Mouse (Mus musculus): Measurements from ENCODE around the gene Tnk1.

Gene Tnk1

DNA sequence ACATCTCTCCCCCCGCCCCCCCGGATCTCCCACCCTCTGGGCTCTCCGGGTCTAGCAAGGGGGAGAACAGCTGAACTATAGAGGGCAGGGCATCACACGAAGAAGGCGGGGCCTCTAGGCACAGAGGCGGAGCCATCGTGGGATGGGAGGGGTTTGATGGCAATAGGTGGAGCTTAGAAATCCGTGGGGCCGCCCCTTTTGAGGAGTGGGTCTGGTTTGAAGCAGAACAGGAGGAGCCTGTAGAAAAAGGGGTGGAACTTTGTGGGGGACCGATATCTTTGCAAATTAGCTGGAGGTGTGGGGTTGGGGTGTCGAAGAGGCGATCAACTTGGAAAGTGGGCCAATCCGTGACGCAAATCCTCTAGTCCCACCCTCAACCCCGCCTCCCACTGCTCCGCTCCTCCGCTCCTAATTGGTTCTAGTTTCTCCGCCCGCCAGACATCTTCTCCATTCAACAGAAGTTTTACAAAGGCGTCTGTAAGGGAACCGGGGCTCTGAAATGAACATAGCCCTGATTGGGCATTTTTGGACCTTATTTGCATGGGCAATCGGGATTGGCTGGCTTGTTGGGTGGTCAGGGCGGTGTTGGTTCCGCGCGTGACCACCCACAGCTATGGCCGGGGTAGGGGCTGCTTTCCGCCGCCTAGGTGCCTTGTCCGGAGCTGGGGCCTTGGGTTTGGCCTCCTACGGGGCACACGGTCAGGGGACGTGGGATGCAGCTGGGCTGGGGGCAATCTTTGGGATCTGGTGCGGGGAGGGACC is 20.4 kb downstream of the Tnk1 start, which contains the start of gene Tmem256:
Tmem256 (plus strand) TSS at position 563 of the 762 bp plus-strand sequence.
- peak; percentile 92 for DNase-seq (ENCODE audit: low read depth, low spot score)

DNA sequence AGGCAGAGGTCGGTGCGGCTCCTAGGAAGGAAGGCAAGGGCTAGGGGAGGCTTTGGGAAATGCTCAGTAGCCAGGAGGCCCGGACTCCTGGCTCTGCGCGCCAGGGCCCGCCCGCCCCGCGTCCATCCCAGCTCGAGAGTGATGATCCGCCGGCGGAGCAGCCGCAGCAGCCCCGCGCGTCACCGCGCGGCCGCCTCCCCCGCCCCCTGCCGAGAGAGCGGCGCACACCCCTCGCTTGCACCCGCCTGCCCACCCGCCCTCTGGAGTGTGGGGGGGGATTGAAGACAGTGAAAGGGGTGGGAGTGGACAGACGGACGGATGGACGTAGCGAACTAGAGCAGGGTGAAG is 21.0 kb downstream of the Tnk1 start, which contains the start of gene Nlgn2:
Nlgn2 (minus strand) TSS at position 181 of the 348 bp plus-strand sequence.
- DNase-seq (ENCODE audit: low read depth, low spot score), result no peak

DNA sequence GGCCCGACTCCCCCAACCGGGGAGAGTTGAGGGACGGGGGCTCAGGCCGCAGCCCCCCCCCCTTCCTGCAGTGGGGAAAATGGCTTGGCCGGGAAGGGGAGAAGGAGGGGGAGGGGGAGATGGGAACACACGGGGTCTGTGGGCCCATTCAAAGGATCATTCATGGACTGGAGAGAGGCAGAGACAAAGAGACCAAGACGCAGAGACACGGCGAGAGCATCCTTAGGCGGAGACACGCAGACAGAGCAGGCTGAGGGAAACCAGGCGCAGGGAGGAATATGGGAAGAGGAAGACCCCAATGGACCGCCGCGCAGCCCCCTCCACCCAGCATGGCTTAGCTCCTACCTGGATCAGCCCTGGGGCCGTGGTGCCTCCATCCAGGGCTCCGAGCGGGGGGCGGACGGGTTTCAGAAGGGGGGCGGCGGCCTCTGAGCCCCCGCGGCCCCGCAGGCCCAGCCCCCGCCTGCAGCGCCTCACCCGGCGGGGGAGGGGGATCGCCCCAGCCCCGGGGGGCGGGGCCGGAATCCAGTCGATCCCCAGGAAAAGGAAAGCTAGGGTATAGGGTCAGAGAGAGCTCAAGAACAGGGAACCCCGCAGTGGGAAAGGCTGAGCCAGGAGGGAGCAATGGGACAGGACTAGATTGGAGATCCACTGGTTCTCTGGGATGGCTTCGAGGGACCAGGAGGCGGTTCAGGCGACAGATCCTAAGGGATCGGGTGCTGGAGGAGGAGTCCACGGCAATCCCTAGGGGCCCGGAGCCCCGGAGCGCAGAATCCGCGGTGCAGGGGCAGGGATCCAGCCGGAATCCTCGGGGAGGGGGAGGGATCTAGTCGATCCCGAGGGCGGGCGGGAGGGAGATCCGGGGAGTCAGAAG is 21.6 kb downstream of the Tnk1 start:
- DNase-seq (ENCODE audit: low read depth, low spot score), result no peak

DNA sequence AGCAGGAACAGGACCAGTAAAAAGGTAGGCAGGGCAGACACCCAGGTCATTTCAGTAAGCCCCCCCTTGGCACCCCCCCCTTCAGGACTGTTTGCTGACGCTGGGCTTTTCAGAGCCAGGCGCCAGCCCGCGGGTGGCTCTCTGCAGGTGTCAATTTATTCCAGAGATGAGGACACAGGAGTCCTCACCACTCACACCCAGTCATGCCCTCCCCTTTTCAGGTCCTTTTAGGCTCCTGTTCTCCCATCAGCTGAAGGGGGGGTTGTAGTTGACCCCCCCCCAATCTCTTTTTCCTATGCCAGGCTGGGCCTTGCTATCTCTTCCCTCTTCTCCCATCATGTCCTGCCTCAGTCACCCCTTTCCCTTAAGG is 22.6 kb downstream of the Tnk1 start:
- DNase-seq (ENCODE audit: low read depth, low spot score), result no peak

DNA sequence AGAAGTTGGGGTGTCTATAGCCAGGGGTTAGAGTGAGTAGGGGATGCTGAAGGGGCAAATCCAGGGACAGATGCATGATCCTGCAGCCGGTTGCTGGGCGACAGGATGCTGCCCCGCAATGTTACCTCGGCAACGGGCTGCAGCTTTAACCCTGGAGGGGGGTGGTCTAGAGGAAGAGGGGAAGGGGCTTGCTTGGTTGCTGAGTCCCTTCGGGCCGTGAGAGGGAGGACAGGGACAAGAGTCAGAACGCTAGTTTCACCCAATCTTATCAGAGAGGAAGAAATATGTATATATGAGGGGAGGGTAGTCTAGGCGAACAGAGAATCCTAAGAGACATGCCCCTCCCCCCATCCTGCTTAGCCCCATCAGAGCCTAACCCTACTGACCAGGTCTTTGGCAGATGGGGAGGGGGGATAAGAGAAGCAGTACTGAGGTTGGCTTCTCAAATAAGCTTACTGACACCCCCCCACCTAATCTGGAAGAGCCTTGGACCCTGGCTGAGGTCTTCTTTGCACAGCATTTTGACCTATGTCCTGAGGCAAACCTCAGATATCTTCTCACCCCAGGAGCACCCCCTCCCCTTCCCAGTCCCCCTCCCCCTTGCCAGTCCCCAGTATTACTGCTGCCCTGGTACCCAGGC is 23.1 kb downstream of the Tnk1 start:
- no peak for DNase-seq (ENCODE audit: low read depth, low spot score)

DNA sequence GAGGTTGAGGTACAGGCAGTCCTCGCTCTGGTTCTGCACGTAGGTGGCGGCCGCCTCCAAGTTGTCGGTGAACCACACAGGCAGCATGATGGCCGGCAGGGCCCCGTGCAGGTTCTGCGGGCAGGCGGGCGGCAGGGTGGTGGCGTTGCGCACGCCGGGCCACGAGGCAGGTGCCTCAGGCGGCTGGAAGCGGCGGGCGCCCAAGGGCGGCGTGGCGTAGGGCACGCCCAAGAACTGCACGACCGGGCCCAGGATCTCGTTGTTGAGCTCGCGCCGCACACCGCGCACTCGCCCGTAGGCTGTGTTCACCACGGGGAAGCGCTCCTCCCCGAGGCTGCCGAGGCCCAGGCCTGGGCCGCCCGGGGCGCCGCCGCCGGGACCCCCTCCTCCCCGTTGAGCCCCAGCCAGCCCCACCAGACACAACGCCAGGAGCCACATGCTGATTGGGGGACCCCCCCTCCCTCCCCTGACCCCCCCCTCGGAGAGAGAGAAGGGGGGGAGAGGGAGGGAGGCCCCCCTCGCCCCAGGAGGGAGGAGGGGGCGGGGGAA is 24.5 kb downstream of the Tnk1 start:
- DNase-seq (ENCODE audit: low read depth, low spot score), result peak; percentile 47

DNA sequence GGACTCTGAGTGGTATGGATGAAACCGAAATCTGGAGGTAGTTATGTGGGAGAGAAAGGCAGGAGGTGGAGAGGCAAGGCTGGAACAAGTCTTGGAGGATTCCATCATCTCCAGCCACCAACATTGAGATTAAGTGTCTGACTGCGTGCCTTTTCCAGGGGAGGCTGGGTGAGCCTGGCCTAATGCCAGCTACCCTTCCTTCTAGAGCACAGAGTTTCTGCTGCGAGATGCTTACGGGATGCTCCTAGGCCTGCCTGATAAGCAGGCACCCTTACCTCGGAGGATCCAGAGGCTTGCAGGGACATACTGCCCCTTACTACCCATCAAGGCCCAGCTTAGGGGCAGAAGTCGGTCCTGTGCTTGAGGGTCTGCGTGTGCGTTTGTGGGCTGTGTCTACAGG is 25.0 kb downstream of the Tnk1 start:
- DNase-seq (ENCODE audit: low read depth, low spot score), result no peak

DNA sequence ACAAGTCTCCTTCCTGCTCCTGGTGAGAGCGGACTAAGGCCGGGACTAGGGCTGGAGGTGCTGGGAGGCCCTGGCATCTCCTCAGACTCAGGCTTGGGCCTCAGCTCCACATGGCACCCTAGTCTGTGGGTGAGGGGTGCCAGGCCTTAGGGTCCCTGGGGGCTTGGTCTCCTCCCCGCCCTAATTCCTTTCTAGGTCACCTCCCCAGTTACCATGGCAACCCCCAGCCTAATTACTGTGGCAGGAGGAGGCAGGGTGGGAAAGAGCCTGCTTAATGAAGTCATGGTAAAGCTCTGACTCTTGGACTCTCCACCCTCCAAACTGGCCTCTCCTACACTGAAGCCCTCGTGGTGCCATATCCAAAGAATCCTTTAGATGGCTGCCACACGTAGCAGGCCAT is 29.7 kb downstream of the Tnk1 start:
- DNase-seq (ENCODE audit: low read depth, low spot score), result no peak

DNA sequence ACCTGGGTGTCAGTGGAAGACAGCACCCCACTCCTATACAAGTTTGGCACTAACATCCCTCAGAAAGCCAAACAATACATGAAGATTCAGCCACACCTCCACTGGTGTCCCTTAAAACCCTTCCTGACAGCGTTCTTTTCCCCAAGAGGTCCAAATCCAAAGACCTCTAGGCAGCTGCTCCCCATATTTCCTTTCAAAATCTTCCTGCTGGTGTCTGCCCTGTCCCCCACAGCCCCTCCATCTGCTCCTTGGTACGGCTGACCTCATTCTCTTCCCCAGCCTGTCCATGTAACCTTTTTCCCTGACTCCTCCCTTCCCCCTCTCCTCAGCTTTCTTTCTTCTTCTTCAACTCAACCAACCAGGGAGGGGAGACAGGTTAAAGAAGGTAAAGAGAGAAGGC is 35.1 kb downstream of the Tnk1 start:
- no peak for DNase-seq (ENCODE audit: low read depth, low spot score)

DNA sequence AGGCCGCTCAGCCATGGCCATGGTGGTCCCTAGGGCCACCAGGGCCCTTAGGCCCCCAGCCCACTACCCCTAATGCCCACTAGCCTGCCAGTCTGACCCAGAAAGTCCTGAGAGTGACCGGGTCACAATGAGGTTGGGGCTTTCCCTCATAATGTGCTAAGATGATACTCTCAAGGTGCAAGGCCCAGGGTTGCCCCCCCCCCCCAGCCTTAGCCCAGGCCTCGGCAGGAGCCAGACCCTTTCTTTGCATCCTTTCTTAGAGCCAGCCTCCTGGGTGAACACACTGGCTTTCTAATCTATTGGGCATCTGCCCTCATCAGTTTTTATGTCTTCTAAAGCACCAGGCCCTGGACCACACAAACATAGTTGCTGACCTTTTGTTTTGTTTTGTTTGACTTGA is 36.5 kb downstream of the Tnk1 start, which contains the start of gene Spem1:
Spem1 (minus strand) TSS at position 101 of the 400 bp plus-strand sequence.
- DNase-seq (ENCODE audit: low read depth, low spot score), result no peak

DNA sequence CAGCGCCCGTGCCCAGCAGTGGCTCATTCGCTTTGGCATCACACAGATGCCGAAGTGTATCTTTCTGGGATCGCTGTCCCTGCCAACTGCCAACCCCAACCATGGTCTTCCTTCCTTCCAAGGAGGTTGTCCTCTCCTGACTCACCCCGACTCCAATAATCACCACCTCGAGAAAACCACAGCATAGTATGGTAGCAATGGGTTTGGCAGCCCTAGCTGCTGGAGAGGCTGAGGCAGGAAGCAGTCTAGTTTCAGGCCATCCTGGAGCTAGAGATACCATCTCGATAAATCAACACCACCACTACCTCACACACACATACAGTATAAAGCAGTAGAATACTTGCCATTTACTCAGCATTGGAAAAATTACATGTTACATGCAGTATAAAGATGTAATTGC is 39.7 kb downstream of the Tnk1 start:
- no peak for DNase-seq (ENCODE audit: low read depth, low spot score)

DNA sequence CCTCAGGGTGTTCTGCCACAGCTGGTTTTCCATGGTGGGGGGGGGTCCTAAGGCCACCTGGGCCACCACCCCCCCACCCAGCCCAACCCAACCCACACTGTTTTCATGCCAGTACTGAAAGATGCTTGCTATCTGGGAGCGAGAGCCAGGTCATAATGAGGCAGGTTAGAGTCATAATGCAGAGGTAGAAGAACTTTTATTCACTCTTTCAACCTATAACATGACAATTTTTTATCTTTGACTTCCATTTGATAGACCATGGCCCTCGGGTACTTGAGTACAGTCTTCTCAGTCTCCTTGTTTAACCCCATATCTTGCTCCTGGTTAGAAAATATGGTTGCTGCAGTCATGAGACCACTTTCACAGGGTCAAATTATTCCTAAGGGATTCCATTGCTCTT is 40.2 kb downstream of the Tnk1 start, which contains the start of gene Spem2:
Spem2 (minus strand) TSS at position 101 of the 400 bp plus-strand sequence.
- DNase-seq (ENCODE audit: low read depth, low spot score), result no peak

DNA sequence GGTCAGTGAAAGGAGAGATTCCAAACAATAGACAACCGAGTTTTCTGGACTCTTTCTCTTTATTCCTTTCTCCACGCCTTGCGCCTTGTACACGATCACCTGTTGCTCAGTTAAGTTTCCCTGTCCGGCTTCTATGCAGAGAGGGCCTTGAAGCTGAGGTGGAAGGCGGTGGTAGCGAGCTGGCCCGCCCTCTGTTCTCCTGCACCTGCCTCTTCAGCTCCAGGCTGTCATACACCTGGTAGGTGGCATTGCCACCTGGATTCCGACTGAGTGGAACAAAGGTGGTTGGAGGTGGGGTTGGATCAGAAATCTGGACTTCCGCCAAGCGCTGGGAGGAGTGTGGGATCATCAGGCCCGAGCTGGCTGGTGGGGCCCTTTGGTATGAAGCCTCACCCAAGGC is 42.0 kb downstream of the Tnk1 start:
- no peak for DNase-seq (ENCODE audit: low read depth, low spot score)

DNA sequence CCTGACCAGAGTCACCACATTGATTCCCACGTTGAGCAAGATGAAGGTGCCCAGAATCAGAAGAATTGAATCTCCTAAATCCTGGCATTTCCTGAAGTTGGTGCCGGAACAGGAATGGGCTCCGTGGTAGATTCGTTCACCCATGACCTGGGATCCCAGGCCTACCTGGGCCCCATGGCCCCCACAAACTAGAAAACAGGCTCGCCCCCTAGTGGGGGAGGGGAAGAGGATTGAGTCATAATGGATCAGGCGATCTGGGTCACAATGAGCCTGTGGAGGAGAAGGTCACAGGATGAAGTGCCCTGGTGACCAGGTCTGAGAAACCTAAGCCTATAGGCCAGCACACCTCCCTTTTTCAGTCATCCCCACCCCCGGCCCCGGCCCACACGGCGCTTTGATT is 43.4 kb downstream of the Tnk1 start, which contains the start of gene Gm39566:
Gm39566 (minus strand) TSS at position 144 of the 400 bp plus-strand sequence.
- DNase-seq (ENCODE audit: low read depth, low spot score), result no peak

DNA sequence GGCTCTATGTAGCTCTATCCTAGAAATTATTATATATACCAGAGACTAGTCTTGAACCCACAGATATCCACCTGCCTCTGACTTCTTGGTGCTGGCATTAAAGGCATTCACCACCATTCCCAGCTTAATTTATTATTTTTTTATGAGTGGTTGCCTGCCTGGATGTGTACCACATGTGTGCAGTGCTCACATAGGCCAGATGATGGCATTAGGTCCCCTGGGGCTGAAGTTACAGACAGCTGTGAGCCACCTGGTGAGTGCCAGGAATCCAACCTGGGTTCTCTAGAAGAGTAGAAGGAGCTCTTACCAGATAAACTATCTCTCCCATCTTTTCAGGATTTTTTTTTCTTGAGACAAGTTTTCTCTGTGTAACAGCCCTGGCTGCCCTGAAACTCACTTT is 48.2 kb downstream of the Tnk1 start:
- no peak for DNase-seq (ENCODE audit: low read depth, low spot score)

DNA sequence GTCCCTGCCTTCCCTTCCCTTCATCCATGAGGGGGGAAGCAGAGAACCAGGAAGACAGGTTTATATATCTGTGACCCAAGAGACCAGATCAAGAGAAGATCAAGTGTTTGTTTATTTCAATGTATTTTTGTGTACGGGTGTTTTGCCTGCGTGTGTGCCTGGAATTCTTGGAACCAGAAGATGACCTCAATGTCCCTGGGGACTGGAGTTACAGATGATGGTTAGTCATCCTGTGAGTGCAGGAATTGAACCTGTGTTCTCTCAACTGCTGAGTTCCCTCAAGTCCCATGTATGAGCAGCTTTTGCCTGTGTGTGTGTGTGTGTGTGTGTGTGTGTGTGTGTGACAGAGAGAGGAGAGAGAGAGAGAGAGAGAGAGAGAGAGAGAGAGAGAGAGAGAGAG is 50.9 kb downstream of the Tnk1 start:
- DNase-seq (ENCODE audit: low read depth, low spot score), result no peak

DNA sequence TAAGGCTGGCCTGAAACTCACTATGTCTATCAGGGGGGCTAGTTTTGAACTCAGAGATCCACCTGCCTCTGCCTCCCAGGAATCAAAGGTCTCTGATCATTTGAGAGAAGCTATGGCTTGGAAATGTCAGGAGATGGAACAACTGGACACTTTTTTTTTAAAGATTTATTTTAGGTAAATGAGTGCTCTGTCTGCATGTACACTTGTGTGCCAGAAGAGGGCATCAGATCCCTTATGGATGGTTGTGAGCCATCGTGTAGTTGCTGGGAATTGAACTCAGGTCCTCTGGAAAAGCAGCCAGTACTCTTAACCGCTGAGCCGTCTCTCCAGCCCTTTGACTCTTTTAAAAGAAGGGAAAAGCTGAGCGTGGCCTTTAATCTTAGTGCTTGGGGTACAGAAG is 52.2 kb downstream of the Tnk1 start:
- no peak for DNase-seq (ENCODE audit: low read depth, low spot score)

DNA sequence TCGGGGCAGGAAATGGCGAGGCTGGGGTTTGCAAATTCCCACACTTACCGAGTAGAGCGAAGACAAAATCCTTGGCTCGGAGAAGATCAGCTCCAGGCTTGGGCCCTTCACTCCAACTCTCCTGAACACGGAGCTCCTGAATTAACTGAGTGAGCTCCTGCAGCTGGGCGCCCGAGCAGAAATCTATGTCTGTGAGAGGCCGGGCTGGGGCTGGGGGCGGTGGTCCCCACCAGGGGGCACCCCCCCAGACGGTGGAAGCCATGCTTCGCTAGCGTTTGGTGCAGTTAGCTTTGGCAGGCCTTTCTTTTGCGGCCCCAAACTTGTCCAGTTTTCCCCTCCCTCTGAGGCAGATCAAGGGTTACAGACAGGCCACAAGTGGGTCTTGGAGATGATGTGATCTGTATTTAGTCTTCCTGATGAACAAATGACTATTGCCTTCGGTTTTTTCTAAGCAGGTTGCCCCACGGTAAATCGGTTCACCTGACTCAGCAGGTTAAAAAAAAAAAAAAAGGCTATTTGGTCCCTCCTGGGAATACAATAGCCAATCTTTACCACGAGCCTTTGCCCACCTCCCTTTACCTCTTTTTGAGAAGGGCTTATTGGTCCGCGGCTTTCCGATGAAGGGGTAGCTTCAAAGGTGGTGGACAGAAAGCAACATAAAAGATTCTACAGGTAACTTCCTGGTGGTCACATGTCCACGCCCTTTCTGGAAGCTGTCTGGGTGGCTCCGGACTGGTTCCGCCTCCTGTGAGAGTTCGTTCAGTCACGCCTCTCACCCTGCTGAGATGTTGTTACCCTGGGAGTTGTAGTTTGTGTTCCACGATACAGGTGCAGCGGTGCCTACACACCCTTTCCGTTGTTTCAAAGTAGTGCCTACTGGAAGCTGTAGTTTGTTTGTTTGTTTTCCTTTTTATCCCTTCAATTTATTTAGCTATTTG is 53.3 kb downstream of the Tnk1 start, which contains the start of gene Tmem102:
Tmem102 (minus strand) TSS at position 653 of the 938 bp plus-strand sequence.
- no peak for DNase-seq (ENCODE audit: low read depth, low spot score)

DNA sequence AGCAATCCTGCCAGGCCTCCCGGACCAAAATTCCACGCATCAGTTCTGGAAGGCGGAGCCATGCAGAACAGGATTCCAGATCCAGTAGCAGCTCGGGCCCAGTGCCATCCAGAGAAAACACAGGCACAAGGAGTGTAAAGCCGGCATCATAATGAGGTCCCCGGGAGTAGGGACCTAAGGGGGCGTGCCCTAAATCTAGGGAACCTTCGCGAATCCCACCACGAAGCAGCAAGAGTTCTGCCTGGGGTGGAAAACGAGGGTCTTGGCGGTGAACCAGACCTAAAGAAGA is 53.9 kb downstream of the Tnk1 start:
- no peak for DNase-seq (ENCODE audit: low read depth, low spot score)

DNA sequence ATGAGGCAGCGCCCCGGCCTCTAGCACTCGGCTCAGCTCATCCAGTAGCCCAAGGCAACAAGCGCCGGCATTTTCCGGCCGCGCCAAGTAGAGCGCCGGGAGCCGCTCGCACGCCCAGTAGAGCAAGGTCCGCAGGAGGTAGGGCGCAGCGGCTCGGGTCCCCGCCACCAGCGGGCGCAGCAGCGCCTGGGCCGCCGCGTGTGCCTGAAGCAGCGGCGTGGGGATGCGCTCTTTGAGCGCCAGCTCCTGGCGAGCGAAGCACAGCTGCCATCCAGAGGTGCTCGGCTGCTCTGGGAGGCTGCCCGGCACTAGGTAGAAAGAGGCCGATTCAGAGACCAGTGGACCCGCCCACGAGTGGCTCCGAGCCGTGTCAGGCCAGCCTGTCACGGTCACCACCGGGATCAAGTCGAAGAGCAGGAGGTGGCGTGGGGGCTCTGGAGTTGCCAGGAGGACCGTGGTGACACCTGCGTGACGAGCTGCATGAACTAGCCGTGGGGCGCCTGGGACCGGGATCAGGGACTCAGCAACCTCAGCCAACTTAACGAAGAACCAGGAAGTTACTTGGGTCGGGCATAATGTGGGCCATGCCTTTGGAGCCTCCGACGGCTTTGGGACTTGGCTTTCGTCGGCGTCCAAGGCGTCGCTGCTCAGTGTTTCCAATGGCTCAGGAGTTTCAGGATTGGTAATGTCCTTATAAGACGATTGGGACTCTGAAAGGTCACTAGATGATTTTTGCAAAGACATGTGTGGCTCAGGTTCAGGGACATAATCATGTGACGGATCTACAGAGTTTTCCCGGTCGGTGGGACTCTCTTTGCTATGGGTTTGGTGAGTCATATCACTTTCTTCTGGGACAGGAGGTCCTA is 54.5 kb downstream of the Tnk1 start:
- no peak for DNase-seq (ENCODE audit: low read depth, low spot score)

Measured in c-Kit-negative CD71-positive TER-119-positive erythroid progenitor cells, embryonic 14.5 days (primary cell).